Mouse (Mus musculus): ENCODE data around the gene Prpmp5.
"Not testable (repeated sequence)": the region's sequence is repeated elsewhere in the genome, so short reads cannot be mapped to it uniquely, and the experiment has no call there.

Prpmp5 gene

GRCm38 (mm10) chr6:132314657-132315056 is at the start of gene Prpmp5:
Gene Prpmp5, minus strand, starts transcription at chr6:132314757.
- DNase-seq (ENCODE audit: low spot score in 2 of 2), result not testable (repeated sequence)

- not testable (repeated sequence) for DNase-seq (ENCODE audit: low spot score in 2 of 2)
Measured at GRCm38 (mm10) chr6:132364034-132364433, 49.5 kb upstream of the Prpmp5 start, which contains the start of gene Gm8882. Gene Gm8882, minus strand, starts transcription at chr6:132364134.

All from right cerebral cortex, postnatal 36 days (tissue).